Mouse (Mus musculus) cerebellum, adult 2 months (tissue): ENCODE data around the gene Ctdnep1.

Experiments used
- CTCF ChIP-seq: fragments of 200-500 bp; IDR thresholded peaks from 2 replicates; pipeline ENCODE4 v1.5.1; 2011; ENCODE audit warnings: low read depth, mild to moderate bottlenecking, control low read depth, low read length, moderate library complexity, borderline replicate concordance; ENCODE audit not compliant: insufficient read depth
- POLR2A ChIP-seq: fragments of 200-500 bp; IDR thresholded peaks from 2 replicates; pipeline ENCODE4 v1.6.1; 2011; ENCODE audit warnings: low read length, control low read depth, borderline replicate concordance; ENCODE audit not compliant: insufficient read depth

DNA sequence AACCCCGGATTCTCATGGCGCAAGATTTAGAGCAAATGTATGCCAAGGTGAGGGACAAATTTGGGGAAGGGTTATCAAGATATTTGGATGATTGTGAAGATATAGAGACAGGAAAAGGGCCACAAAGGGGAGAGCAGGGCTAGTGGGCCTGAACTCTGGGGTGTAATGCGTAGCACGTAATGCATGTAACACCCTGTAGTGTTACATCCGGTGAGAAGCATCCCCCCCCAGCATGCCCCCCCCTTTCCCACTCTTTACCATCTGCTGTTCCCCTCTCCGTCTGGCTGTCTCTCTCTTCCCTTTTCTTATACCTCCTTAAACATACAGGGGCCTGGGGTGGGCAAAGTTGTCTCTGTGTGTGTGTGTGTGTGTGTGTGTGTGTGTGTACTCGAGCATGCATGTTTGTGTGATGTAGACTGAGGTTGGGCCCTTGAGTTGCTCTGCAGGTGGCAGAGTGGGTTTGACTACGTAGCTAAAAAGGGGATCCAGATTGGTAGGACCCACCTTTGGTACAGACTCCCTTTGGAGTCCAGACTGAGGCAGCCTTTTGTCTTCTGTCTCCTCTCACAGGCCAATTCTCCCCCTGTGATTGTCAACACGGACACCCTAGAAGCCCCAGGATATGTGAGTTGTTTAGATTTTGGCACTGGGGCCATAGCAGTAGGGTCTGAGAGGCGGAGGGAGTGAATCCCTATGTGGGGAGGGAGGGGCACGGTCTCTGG is 49.0 kb downstream of the Ctdnep1 start:
- no peak for TF ChIP-seq CTCF
- TF ChIP-seq POLR2A: no peak
